Mouse (Mus musculus) forebrain, embryonic 12.5 days (tissue): ENCODE results near the gene Arhgef18. TPM values are rescaled to one million over a fixed set of nuclear protein-coding genes. Genes with fewer than 3 reads are reported as not detected.

Experiments used
- ATAC-seq: fragments of 200-750 bp; cut with Nextera tagmentation; 2 replicates; pipeline ENCODE4 v1.8.0; 2017; ENCODE audit warnings: moderate TSS enrichment; ENCODE audit not compliant: low FRiP score
- H3K27ac ChIP-seq: fragments of 300-500 bp; sonication (generic); 2 replicates; pipeline ENCODE4 v1.5.1; 2016; ENCODE audit warnings: mild to moderate bottlenecking
- H3K27me3 ChIP-seq: fragments of 300-500 bp; sonication (generic); 2 replicates; pipeline ENCODE4 v1.6.1; 2016; ENCODE audit warnings: mild to moderate bottlenecking
- H3K36me3 ChIP-seq: fragments of 300-500 bp; sonication (generic); replicated peaks from 2 replicates; pipeline ENCODE4 v1.6.1; 2016; ENCODE audit warnings: mild to moderate bottlenecking
- H3K4me1 ChIP-seq: fragments of 300-500 bp; sonication (generic); 2 replicates; pipeline ENCODE4 v1.6.1; 2016
- H3K4me2 ChIP-seq: fragments of 300-500 bp; sonication (generic); 2 replicates; pipeline ENCODE4 v1.6.1; 2016; ENCODE audit warnings: mild to moderate bottlenecking, moderate library complexity
- H3K4me3 ChIP-seq: fragments of 300-500 bp; sonication (generic); replicated peaks from 2 replicates; pipeline ENCODE4 v1.5.1; 2016; ENCODE audit warnings: mild to moderate bottlenecking
- H3K9ac ChIP-seq: fragments of 300-500 bp; sonication (generic); 2 replicates; pipeline ENCODE4 v1.6.1; 2016; ENCODE audit warnings: mild to moderate bottlenecking
- H3K9me3 ChIP-seq: fragments of 300-500 bp; sonication (generic); 2 replicates; pipeline ENCODE4 v1.6.1; 2016
- WGBS: fragments of 180-500 bp; shearing (Covaris S2); methylation state at CpG from one replicate; pipeline ENCODE4 v1.1.7; 2016; 5-methylcytosine and 5-hydroxymethylcytosine counted together
- polyA plus RNA-seq: library from polyadenylated mRNA; unstranded; fragments of >200 nt; fragmentation: Nextera tagmentation; extraction: Ambion mirVana; gene quantifications from 2 replicates; pipeline ENCODE4 v1.2.1, GENCODE M21; 2016

The Arhgef18 gene
- polyA plus RNA-seq, 1 experiment from 2014 or later = 13.4 TPM

- peak overlapping the region; percentile 78 for H3K27ac ChIP-seq
- H3K4me3 ChIP-seq = peak overlapping the region; percentile 43
- peak overlapping the region; percentile 70 for H3K9ac ChIP-seq
- 48% methylated on average over 9 of the region's 9 CpGs for WGBS
- peaks cover 10% of the 10 kb centered on the region; the same call in 1 of the 2 replicates for H3K4me1 ChIP-seq
- ATAC-seq = peak; percentile 14; the same call in 1 of the 2 replicates
- H3K4me2 ChIP-seq = peak overlapping the region; percentile 62
- no peaks in the 10 kb centered on the region for H3K9me3 ChIP-seq
- H3K36me3 ChIP-seq = no peaks in the 10 kb centered on the region
- H3K27me3 ChIP-seq = no peaks in the 10 kb centered on the region
Measured at GRCm38 (mm10) chr8:3467886-3468545, 75.2 kb downstream of the Arhgef18 start.

- H3K9ac ChIP-seq = no peak overlapping the region
- no peaks in the 10 kb centered on the region for H3K9me3 ChIP-seq
- H3K36me3 ChIP-seq = no peaks in the 10 kb centered on the region
- WGBS = 90% methylated on average over 1 of the region's 1 CpGs
- no peak for ATAC-seq
- H3K27me3 ChIP-seq = no peaks in the 10 kb centered on the region
- no peak overlapping the region for H3K27ac ChIP-seq
- no peak overlapping the region for H3K4me2 ChIP-seq
- peaks cover 10% of the 10 kb centered on the region; the same call in 1 of the 2 replicates for H3K4me1 ChIP-seq
- H3K4me3 ChIP-seq = no peak overlapping the region
Measured at GRCm38 (mm10) chr8:3468838-3469237, 76.0 kb downstream of the Arhgef18 start.

GRCm38 (mm10) chr8:3470562-3470961 lies 77.8 kb downstream of the Arhgef18 start, which contains the start of gene Tex45:
Gene Tex45 (plus strand): TSS chr8:3470862.
- Histone ChIP-seq H3K9ac (no peak within 1 kb of the TSS), H3K27me3 (peaks cover 5% of the 10 kb centered on the region), H3K4me3 (no peak within 1 kb of the TSS), H3K9me3 (no peaks in the 10 kb centered on the region), H3K27ac (no peak within 1 kb of the TSS), H3K4me1 (peaks cover 10% of the 10 kb centered on the region; the same call in 1 of the 2 replicates), H3K4me2 (no peak within 1 kb of the TSS), H3K36me3 (no peaks in the 10 kb centered on the region)
- no peak for ATAC-seq

- 26% methylated on average over 37 of the region's 37 CpGs for WGBS
- no peaks in the 10 kb centered on the region for H3K36me3 ChIP-seq
Measured at GRCm38 (mm10) chr8:3475715-3476429, 83.1 kb downstream of the Arhgef18 start.

GRCm38 (mm10) chr8:3480221-3480785 lies 87.5 kb downstream of the Arhgef18 start:
- no peaks in the 10 kb centered on the region for H3K9me3 ChIP-seq
- H3K4me3 ChIP-seq = no peak overlapping the region
- ATAC-seq = no peak
- H3K4me1 ChIP-seq = no peaks in the 10 kb centered on the region
- H3K27me3 ChIP-seq = peaks cover 18% of the 10 kb centered on the region
- no peak overlapping the region for H3K27ac ChIP-seq
- WGBS = 81% methylated on average over 4 of the region's 4 CpGs
- H3K36me3 ChIP-seq = no peaks in the 10 kb centered on the region
- H3K4me2 ChIP-seq = no peak overlapping the region
- H3K9ac ChIP-seq = no peak overlapping the region

More at GRCm38 (mm10) chr8:3475715-3476429, 83.1 kb downstream of the Arhgef18 start:
- H3K4me1 ChIP-seq = no peaks in the 10 kb centered on the region
- no peak overlapping the region for H3K9ac ChIP-seq
- peaks cover 20% of the 10 kb centered on the region for H3K27me3 ChIP-seq
- H3K4me2 ChIP-seq = peak overlapping the region; percentile 42
- peak; percentile 20; the same call in 1 of the 2 replicates for ATAC-seq
- H3K9me3 ChIP-seq = no peaks in the 10 kb centered on the region
- no peak overlapping the region for H3K27ac ChIP-seq
- H3K4me3 ChIP-seq = peak overlapping the region; percentile 22

- Histone ChIP-seq H3K4me3 (no peak overlapping the region), H3K36me3 (no peaks in the 10 kb centered on the region), H3K27ac (no peak overlapping the region), H3K4me1 (no peaks in the 10 kb centered on the region), H3K4me2 (no peak overlapping the region), H3K9ac (no peak overlapping the region), H3K27me3 (peaks cover 7% of the 10 kb centered on the region; the same call in 1 of the 2 replicates), H3K9me3 (no peaks in the 10 kb centered on the region)
- WGBS = 64% methylated on average over 5 of the region's 5 CpGs
- no peak for ATAC-seq
Measured at GRCm38 (mm10) chr8:3481605-3482004, 88.8 kb downstream of the Arhgef18 start.

GRCm38 (mm10) chr8:3482240-3482740 lies 89.5 kb downstream of the Arhgef18 start:
- Histone ChIP-seq H3K4me3 (no peak overlapping the region), H3K27me3 (0 out of 2 replicates have a peak, but pooled peaks cover 2% of the 10 kb centered on the region), H3K4me1 (no peaks in the 10 kb centered on the region), H3K4me2 (no peak overlapping the region), H3K27ac (no peak overlapping the region), H3K36me3 (no peaks in the 10 kb centered on the region), H3K9me3 (no peaks in the 10 kb centered on the region), H3K9ac (no peak overlapping the region)
- ATAC-seq = no peak
- WGBS = 90% methylated on average over 22 of the region's 22 CpGs

- Histone ChIP-seq H3K27me3 (no peaks in the 10 kb centered on the region), H3K4me3 (no peak overlapping the region), H3K9ac (no peak overlapping the region), H3K36me3 (no peaks in the 10 kb centered on the region), H3K4me2 (no peak overlapping the region), H3K9me3 (no peaks in the 10 kb centered on the region), H3K4me1 (no peaks in the 10 kb centered on the region), H3K27ac (no peak overlapping the region)
- ATAC-seq = no peak
- 88% methylated on average over 7 of the region's 7 CpGs for WGBS
Measured at GRCm38 (mm10) chr8:3483546-3483945, 90.7 kb downstream of the Arhgef18 start.

GRCm38 (mm10) chr8:3485192-3485591 lies 92.4 kb downstream of the Arhgef18 start:
- Histone ChIP-seq H3K9ac (no peak overlapping the region), H3K27me3 (no peaks in the 10 kb centered on the region), H3K4me3 (no peak overlapping the region), H3K27ac (no peak overlapping the region), H3K9me3 (no peaks in the 10 kb centered on the region), H3K4me2 (no peak overlapping the region), H3K36me3 (no peaks in the 10 kb centered on the region), H3K4me1 (no peaks in the 10 kb centered on the region)
- no peak for ATAC-seq
- WGBS = 26% methylated on average over 5 of the region's 5 CpGs

- Histone ChIP-seq H3K4me2 (peak within 1 kb of the TSS; percentile 64), H3K9me3 (peaks cover 11% of the 10 kb centered on the region; the same call in 1 of the 2 replicates), H3K27ac (peak within 1 kb of the TSS; percentile 82), H3K9ac (peak within 1 kb of the TSS; percentile 93), H3K36me3 (peaks cover 35% of the 10 kb centered on the region), H3K27me3 (no peaks in the 10 kb centered on the region), H3K4me1 (peaks cover 18% of the 10 kb centered on the region), H3K4me3 (peak within 1 kb of the TSS; percentile 87)
- peak; percentile 94 for ATAC-seq
- under 1% methylated on average over 48 of the region's 64 CpGs for WGBS
Measured at GRCm38 (mm10) chr8:3492901-3493844, 100.4 kb downstream of the Arhgef18 start, which contains the start of gene Zfp358. Gene Zfp358 (plus strand): TSS chr8:3493138.

- Histone ChIP-seq H3K27me3 (no peaks in the 10 kb centered on the region), H3K4me2 (peak overlapping the region; percentile 64), H3K27ac (peak overlapping the region; percentile 82), H3K4me1 (peaks cover 18% of the 10 kb centered on the region), H3K4me3 (peak overlapping the region; percentile 87), H3K36me3 (peaks cover 35% of the 10 kb centered on the region), H3K9ac (peak overlapping the region; percentile 93), H3K9me3 (peaks cover 11% of the 10 kb centered on the region; the same call in 1 of the 2 replicates)
- WGBS = 43% methylated on average over 6 of the region's 6 CpGs
- ATAC-seq = peak; percentile 9; the same call in 1 of the 2 replicates
Measured at GRCm38 (mm10) chr8:3493845-3494208, 101.0 kb downstream of the Arhgef18 start.
